Mouse (Mus musculus): Measurements from ENCODE around the gene Ywhae. TPM values are rescaled to one million over a fixed set of nuclear protein-coding genes. Genes with fewer than 3 reads are reported as not detected.

The Ywhae gene
- polyA plus RNA-seq, 1 experiment from 2014 or later: 842 TPM

Other genes starting within 250 kb of the Ywhae start
- 41.3 and 42.7 TPM in 2 replicates for gene Prpf8, start 246.1 kb upstream of the Ywhae start, polyA plus RNA-seq (2016; fragmentation: Nextera tagmentation; extraction: Ambion mirVana)
- 1.4 and 2.3 TPM in 2 replicates for gene Rilp, start 222.8 kb upstream of the Ywhae start, polyA plus RNA-seq (2016; fragmentation: Nextera tagmentation; extraction: Ambion mirVana)
- gene Scarf1, start 219.3 kb upstream of the Ywhae start, polyA plus RNA-seq (2016; fragmentation: Nextera tagmentation; extraction: Ambion mirVana): 12.3 and 13.8 TPM in 2 replicates
- gene Slc43a2, start 201.2 kb upstream of the Ywhae start, polyA plus RNA-seq (2016; fragmentation: Nextera tagmentation; extraction: Ambion mirVana): 4.1 and 4.3 TPM in 2 replicates
- gene Pitpna, start 144.8 kb upstream of the Ywhae start, polyA plus RNA-seq (2016; fragmentation: Nextera tagmentation; extraction: Ambion mirVana): 75.3 and 80.1 TPM in 2 replicates
- 17.3 and 17.5 TPM in 2 replicates for gene Inpp5k, start 101.9 kb upstream of the Ywhae start, polyA plus RNA-seq (2016; fragmentation: Nextera tagmentation; extraction: Ambion mirVana)
- gene Myo1c, start 82.4 kb upstream of the Ywhae start, polyA plus RNA-seq (2016; fragmentation: Nextera tagmentation; extraction: Ambion mirVana): 72.3 and 76.7 TPM in 2 replicates
- 110 and 111 TPM in 2 replicates for gene Crk, start 53.6 kb upstream of the Ywhae start, polyA plus RNA-seq (2016; fragmentation: Nextera tagmentation; extraction: Ambion mirVana)
- 0.08 and 0.15 TPM in 2 replicates for gene Doc2b, start 63.2 kb downstream of the Ywhae start, polyA plus RNA-seq (2016; fragmentation: Nextera tagmentation; extraction: Ambion mirVana)
- gene Rph3al, start 205.6 kb downstream of the Ywhae start, polyA plus RNA-seq (2016; fragmentation: Nextera tagmentation; extraction: Ambion mirVana): 6.2 and 7.1 TPM in 2 replicates